Mouse (Mus musculus) thymus, postnatal 4 days (tissue): ENCODE data around the gene AA986860.
A peak's percentile ranks its signal among the peaks of the same experiment; 100 is the strongest.

Experiments used
- DNase-seq: peaks from one replicate; pipeline ENCODE4 v3.0.0; 2021

The AA986860 gene

GRCm38 (mm10) chr1:130731741-130732337 is at the start of gene AA986860:
Gene AA986860 (plus strand): TSS chr1:130731976.
- DNase-seq: no peak

GRCm38 (mm10) chr1:130683905-130684304 is 47.9 kb upstream of the AA986860 start:
- no peak for DNase-seq

DNA sequence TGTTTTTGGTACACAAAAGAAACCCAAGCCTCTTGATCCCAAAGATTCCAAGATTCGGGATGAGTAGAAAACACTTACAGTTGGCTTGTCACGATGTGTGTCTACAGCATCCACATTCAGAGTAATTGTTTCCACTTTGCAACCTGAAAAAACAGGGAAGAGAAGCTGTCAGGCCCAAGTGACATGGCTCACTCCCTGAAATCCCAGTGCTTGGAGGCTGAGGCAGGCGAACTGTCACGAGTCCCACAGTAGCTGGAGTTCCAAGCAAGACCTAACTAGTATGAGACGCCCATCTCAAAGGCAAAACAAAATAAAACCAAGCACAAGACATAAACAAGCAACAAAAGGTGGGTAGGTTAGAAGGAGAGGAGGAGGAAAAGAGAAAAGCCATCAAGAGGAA is 33.2 kb upstream of the AA986860 start:
- no peak for DNase-seq

- peak; percentile 15 for DNase-seq
Measured at GRCm38 (mm10) chr1:130699937-130700633, 31.7 kb upstream of the AA986860 start.

GRCm38 (mm10) chr1:130701976-130702375 is 29.8 kb upstream of the AA986860 start:
- DNase-seq: no peak

GRCm38 (mm10) chr1:130703613-130704012 is 28.2 kb upstream of the AA986860 start:
- no peak for DNase-seq

- DNase-seq: no peak
Measured at GRCm38 (mm10) chr1:130710283-130711080, 21.3 kb upstream of the AA986860 start.

DNA sequence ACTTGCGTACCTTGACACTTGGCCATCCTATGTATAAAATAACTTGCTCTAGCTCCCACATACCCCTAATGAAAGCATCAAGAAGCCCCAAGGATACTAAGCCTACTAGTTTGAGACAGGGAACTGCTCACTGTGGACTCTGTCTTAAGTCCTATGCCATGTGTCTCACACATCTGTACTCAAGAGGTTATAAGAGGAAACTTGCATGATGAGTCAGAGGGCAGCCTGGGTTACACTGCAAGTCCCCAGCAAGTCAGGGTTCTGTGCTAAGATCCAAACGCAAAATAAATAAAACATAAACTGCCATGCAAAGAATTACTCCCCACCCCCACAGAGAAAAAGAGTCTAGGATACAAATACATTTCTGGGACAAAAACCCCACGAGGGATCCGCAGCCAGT is 17.7 kb upstream of the AA986860 start:
- no peak for DNase-seq

GRCm38 (mm10) chr1:130715561-130716217 is 16.1 kb upstream of the AA986860 start, which contains the start of gene Gm29427:
Gene Gm29427 (minus strand): TSS chr1:130715799.
- peak; percentile 97 for DNase-seq

GRCm38 (mm10) chr1:130716218-130716512 is 15.6 kb upstream of the AA986860 start:
- DNase-seq: no peak

DNA sequence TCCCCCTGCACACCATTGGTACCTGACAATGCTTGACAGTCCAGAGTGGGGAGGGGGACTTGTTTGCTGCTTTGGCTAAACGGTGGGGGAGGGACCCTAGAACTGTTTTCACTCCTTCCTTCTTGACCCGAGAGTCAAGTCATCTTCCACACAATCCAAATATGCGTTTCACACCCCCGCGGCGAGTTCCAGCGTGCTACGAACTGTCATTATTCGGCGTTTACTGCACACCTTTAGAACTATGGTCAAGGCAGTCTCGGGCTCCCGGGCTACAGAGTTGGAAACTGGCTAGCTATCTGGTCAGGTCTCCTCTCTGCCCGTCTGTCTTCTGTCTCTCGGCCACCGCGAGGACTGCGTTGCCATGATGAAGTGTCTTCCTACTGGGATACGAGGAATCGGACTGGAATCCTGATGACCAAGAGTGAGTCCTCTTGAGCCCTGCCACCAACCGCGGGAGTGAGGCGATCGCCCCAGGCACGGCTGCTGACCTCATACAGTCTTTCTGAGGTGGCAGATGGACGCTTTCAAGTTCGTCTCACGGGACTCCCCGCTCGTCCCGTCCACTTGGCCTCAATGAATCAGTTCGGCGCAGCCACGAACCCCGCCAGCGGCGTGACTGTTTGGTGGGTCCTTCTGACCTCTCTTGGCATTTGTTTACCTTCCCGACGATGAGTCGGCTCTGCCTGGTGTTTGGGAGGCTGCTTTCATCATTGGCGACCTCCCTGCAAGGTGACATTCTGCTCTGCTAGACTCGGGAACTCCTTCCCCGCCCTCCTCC is 15.1 kb upstream of the AA986860 start:
- DNase-seq: peak; percentile 59

GRCm38 (mm10) chr1:130717291-130717871 is 14.4 kb upstream of the AA986860 start, which contains the start of gene Yod1:
Gene Yod1 (plus strand): TSS chr1:130717327.
- peak; percentile 95 for DNase-seq

DNA sequence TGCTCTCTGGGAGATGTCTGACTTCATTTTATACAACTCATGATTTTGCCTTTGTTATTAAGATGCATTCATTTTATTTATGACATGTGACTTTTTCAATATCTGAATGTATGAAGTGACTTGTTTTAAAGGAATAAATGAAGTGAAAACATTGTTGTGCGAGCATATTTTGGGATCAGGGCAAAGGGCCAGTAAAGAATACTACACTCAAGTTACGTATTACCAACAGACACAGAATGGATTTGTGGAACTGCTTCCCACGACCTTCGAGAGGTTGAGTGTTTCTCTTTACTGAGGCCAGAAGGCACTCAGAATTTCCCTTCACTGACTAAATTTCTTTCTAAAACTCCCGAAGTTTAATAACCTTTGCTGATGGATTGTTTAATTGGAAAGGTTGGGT is 7.6 kb upstream of the AA986860 start:
- no peak for DNase-seq

GRCm38 (mm10) chr1:130726396-130726795 is 5.4 kb upstream of the AA986860 start:
- no peak for DNase-seq

- DNase-seq: no peak
Measured at GRCm38 (mm10) chr1:130728070-130728469, 3.7 kb upstream of the AA986860 start.

DNA sequence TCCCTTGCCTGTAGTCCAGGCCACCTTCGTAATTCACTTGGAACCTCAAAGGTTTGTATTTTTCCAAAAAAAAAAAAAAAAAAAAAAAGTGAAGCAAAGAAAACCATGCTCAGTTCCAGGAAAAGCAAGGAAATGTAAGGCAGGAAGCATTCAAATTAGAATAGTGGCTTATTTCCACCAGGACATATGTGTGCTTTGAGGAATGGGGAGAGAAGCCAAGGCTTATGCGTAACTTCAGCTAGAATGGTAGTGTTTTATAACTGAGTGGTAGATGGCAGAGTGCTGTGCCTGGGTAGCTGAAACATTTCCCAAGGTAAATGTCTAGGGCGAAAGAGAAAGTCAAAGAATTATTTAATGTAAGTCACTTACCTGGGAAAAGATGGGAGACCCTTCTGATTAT is 3.1 kb upstream of the AA986860 start:
- no peak for DNase-seq

DNA sequence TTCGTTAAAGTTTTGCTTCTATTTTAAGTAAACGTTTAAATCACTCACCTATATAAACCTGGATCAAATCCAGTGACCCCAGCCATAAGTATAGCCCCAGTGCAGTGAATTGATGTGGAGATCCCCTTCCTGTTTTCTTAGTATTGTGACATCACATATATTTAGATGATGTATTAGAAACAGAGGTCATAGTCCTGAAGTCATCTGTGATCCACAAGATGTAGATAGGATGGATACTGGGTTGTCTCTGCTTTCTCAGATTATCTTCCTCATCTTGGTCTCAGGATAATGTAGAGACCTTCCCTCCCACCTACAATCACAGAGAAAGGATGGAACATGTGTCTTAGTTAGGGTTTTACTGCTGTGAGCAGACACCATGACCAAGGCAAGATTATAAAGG is 2.6 kb upstream of the AA986860 start, which contains the start of gene Pfkfb2:
Pfkfb2 (minus strand) TSS at position 101 of the 400 bp plus-strand sequence.
- no peak for DNase-seq

GRCm38 (mm10) chr1:130732706-130733658 is 1.2 kb downstream of the AA986860 start:
- no peak for DNase-seq

- no peak for DNase-seq
Measured at GRCm38 (mm10) chr1:130733671-130734070, 1.9 kb downstream of the AA986860 start.

- no peak for DNase-seq
Measured at GRCm38 (mm10) chr1:130734452-130734851, 2.7 kb downstream of the AA986860 start.

GRCm38 (mm10) chr1:130734852-130735251 is 3.1 kb downstream of the AA986860 start:
- no peak for DNase-seq
